Mouse (Mus musculus) neural tube, embryonic 13.5 days (tissue): ENCODE measurements at regions not wholly inside any gene's neighbourhood (a gene's known extent, or its start where the extent isn't known, plus 50 kb on each side); places are given as distances from the start of the nearest gene placed in this dataset.

ENCODE experiments used
- ATAC-seq: fragments of 200-750 bp; cut with Nextera tagmentation; 2 replicates; pipeline ENCODE4 v1.8.0; 2017; ENCODE audit warnings: low read depth, mild to moderate bottlenecking, moderate TSS enrichment, moderate library complexity
- H3K27ac ChIP-seq: fragments of 300-500 bp; sonication (generic); replicated peaks from 2 replicates; pipeline ENCODE4 v1.5.1; 2015; ENCODE audit warnings: moderate library complexity, mild to moderate bottlenecking, inconsistent platforms
- H3K27me3 ChIP-seq: fragments of 300-500 bp; sonication (generic); 2 replicates; pipeline ENCODE4 v1.6.1; 2015; ENCODE audit warnings: mild to moderate bottlenecking, inconsistent platforms
- H3K36me3 ChIP-seq: fragments of 300-500 bp; sonication (generic); 2 replicates; pipeline ENCODE4 v1.6.1; 2015; ENCODE audit warnings: mild to moderate bottlenecking, inconsistent platforms
- H3K4me1 ChIP-seq: fragments of 300-500 bp; sonication (generic); replicated peaks from 2 replicates; pipeline ENCODE4 v1.6.1; 2015; ENCODE audit warnings: inconsistent platforms
- H3K4me2 ChIP-seq: fragments of 300-500 bp; sonication (generic); 2 replicates; pipeline ENCODE4 v1.6.1; 2015; ENCODE audit warnings: inconsistent platforms, mild to moderate bottlenecking, moderate library complexity
- H3K4me3 ChIP-seq: fragments of 300-500 bp; sonication (generic); 2 replicates; pipeline ENCODE4 v1.5.1; 2015; ENCODE audit warnings: mild to moderate bottlenecking, inconsistent platforms
- H3K9ac ChIP-seq: fragments of 300-500 bp; sonication (generic); 2 replicates; pipeline ENCODE4 v1.6.1; 2015; ENCODE audit warnings: moderate library complexity, mild to moderate bottlenecking, inconsistent platforms
- H3K9me3 ChIP-seq: fragments of 300-500 bp; sonication (generic); 2 replicates; pipeline ENCODE4 v1.6.1; 2016; ENCODE audit warnings: inconsistent platforms
- WGBS: fragments of 180-500 bp; shearing (Covaris S2); methylation state at CpG from one replicate; pipeline ENCODE4 v1.1.7; 2015; 5-methylcytosine and 5-hydroxymethylcytosine counted together

DNA sequence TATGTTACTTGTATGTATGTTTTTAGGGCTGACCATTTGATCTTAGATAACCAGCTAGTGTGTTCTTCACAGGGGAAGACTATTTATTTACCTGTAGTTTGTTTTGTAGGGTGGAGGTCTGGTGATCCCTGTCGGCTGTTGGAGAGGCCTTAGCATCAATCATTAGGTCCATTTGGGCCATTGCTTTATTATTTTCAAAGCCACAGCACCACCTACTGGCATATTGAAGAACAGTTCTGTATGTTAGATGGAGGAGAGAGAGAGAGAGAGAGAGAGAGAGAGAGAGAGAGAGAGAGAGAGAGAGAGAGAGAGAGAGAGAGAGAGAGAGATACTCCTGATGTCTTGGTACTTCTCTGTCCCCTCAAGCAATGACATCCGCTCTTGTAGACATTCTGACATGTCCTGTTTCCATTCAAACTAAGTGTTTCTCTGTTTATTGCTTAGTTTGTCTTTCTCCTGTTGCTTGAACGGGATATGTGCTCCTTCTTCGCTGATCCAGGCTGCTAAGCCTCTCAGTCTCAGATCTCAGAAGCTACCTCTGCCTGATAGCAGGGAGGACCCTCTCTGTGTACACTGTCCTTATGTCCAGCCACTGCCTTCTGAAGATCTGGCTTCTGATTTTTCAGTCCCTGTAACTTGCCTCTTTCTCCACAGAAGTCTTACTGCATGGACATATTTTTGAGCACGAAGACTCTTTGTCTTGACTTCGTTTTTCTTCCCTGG lies 52.9 kb upstream of the Fam241a start:
- WGBS: 53% methylated on average over 6 of the region's 6 CpGs
- peak; percentile 78; the same call in 1 of the 2 replicates for ATAC-seq

GRCm38 (mm10) chr3:127948326-127948725 lies 52.2 kb upstream of the Fam241a start:
- Histone ChIP-seq H3K9me3 (no peaks in the 10 kb centered on the region), H3K27ac (no peak overlapping the region), H3K27me3 (no peaks in the 10 kb centered on the region; the same call in 1 of the 2 replicates), H3K4me2 (no peak overlapping the region), H3K4me3 (no peak overlapping the region), H3K4me1 (no peaks in the 10 kb centered on the region), H3K9ac (no peak overlapping the region), H3K36me3 (no peaks in the 10 kb centered on the region)
- WGBS: 77% methylated on average over 5 of the region's 5 CpGs
- ATAC-seq: 0 out of 2 replicates have a peak, but pooled peaks have one; percentile 23

More for the DNA sequence above, 52.9 kb upstream of the Fam241a start:
- H3K9ac ChIP-seq: no peak overlapping the region
- no peaks in the 10 kb centered on the region for H3K36me3 ChIP-seq
- H3K27me3 ChIP-seq: no peaks in the 10 kb centered on the region; the same call in 1 of the 2 replicates
- H3K4me1 ChIP-seq: no peaks in the 10 kb centered on the region
- H3K4me3 ChIP-seq: no peak overlapping the region
- no peaks in the 10 kb centered on the region for H3K9me3 ChIP-seq
- H3K27ac ChIP-seq: no peak overlapping the region
- no peak overlapping the region for H3K4me2 ChIP-seq
